Mouse (Mus musculus) lung, postnatal 25 days (tissue): Measurements from ENCODE around the gene Aldh4a1.

Experiments used
- DNase-seq: peaks from one replicate; pipeline ENCODE4 v3.0.0; 2022; ENCODE audit warnings: low spot score

The Aldh4a1 gene

DNA sequence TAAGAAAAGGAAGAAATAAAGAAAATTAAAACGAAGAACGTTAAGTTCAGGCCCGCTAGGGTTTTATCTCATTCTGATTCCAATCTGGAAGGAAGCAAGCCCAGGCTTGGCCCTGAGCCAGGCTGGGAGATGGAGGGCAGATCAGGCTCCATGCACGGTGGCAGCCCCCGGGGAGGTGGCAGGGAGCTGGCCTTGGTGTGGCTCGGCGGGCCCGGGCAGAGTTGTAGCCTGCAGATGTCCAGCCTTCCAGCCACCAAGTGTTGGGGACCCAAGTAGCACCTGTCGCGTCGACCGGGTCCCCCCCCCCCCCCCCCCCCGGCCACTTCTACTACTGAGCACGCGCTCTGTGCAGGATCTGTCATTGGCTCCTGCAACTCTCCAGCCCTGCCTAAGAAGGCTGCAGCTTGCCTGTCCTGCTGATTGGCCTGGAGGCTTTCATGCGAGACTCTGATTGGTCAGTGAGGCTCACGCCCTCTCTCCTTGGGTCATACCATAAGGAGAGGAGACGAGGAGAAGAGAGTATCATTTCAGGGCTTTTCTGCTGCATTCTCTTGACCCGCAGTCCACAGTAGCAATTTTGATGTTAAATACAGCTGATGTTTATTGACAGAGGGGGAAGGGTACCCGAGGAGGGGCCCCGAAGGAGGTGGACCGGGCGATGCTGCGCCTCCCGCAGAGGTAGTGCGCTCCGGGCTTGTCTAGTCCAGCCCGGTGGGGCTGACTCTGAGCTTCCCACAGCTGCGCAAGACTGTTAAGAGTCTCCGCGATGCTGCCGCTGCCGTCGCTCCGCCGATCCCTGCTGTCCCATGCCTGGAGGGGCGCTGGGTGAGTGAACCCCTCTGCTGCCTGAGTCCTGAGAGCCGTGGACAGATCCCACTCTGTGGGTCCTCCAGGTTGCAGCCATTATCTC lies at the start of gene Aldh4a1:
Gene Aldh4a1 (plus strand): TSS at position 494 of the 910 bp plus-strand sequence.
- DNase-seq = peak; percentile 97

DNA sequence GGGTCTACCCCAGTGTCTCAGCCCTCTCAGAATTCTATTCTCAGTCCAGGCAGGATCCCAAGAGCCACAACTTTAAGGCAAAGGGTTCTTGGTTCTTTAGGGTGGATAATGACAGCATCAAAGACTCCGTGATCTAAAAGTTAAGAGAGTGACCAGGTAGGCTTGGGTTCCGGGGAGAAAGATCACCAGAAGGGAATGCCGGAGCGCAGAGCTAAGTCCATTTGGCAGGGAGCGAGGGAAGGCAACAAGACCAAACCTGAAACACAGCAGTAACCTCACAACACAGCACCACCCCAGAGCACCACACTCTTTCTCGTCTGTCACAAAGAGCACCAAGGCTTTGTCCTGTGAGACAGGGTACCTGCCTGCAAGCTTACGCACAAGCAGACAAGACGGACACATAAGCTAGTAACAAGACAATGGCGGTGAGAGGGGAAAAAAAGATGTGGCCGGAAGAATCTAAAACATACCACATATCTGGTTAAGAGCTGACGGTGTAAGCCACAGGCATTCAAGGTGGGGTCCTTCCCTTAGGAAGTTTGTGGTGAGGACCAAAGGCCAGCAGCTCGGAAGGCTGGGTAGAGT lies 49.6 kb upstream of the Aldh4a1 start:
- no peak for DNase-seq

DNA sequence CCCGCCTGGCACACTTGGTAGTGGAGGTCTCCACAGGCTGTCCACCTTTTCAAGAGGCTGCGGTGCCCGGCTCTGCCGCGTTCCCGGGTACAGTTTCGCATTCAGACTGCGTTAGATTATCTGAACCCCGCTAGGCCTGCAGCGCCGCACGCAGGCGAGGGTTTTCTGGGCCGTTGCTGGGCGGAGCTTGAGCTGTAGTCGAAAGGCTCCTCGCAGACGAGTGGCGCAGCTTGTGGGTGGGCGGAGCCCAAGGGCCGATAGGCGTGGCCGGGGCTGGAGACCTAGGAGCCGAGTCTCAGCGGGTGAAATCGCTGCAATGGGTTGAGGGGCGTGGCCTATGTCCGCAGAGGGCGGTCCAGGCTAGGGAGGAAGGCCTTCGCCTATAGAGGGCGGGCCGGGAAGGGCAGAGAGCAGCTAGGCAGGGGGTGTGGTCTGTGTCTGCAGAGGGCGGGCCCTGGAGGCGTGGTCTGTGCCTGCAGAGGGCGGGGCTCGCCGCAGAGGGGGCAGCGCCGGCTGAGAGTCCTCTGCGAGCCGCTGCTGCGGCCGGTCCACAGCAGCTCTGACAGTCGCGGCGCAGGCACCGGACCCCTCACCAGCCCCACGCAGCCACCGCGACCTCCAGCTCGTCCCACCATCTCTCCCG lies 48.4 kb upstream of the Aldh4a1 start:
- DNase-seq = peak; percentile 100

DNA sequence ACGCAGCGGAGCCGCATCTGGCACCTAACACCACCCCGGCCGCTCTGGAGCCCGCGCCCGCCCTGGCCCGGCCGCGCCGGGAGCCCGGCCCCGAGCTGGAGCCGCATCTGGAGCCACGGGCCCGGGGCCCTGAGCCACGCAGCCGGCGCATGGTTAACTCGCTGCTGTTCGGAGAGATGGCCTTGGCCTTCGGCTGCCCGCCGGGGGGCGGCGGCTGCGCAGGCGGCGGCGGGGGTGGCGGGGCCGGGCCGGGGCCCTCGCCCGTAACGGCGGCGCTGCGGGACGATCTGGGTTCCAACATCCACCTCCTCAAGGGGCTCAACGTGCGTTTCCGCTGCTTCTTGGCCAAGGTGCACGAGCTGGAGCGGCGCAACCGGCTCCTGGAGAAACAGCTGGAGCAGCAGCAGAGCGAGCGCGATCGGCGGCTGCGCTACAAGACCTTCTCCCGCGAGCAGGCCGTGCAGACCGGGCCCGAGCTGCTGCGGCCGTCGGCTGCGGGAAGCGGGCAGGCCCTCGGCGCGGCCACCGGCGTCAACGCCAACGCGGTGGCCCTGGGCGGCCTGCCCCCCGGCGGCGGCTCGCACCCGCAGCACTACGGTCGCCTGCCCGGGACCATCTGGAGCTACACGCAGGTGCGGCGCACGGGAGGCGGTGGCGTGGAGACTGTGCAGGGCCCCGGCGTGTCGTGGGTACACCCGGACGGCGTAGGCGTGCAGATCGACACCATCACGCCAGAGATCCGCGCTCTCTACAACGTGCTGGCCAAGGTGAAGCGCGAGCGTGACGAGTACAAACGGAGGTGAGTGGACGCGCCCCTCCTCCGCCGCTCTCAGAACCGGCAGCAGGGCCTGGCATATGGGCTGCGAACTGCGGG lies 47.6 kb upstream of the Aldh4a1 start:
- DNase-seq = no peak

DNA sequence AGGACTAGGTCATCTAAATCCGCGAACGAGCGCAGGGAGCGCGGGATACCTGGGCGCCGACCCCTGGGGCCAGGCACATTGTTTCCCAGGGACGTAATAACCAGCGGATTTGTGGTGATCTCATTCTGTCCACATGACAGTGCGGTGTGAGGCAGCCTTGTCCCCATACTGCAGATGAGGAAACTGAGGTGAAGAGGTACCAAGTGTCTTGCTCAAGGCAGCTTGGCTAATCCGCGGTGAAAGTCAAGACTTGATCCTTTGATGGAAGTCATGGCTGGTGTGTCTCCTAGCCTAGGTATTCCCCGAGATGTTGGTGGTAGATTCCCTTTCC lies 47.0 kb upstream of the Aldh4a1 start:
- DNase-seq = no peak

DNA sequence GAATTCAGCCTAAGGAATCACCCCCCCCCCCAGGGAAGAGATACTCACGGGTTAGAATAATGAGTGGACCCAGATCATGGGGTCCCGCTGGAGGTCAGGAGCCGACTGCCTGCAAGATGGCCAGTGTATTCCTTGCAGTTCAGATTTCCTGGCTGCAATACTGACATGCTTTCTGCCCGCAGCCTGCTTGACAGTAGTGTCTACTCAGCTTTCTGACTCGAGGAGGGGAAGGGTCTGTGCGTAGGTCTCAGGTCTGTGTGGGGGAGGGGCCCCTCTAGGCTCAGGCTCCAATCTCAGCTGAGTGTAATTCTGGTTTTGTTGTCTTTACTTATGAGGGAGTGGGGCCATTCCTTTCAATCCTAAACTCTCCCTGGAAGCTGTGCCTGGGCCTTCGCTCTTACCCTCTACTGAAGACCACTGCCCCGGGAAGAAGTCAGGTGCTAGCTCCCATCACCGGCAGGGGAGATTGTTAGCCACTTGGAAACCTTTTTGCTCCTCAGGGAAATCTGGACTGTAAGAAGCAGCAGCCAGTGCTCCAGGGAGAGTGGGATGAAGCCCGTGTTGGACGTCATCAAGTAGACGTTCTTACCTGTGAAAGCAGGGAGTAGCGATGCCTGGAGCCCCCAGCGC lies 46.3 kb upstream of the Aldh4a1 start:
- no peak for DNase-seq

DNA sequence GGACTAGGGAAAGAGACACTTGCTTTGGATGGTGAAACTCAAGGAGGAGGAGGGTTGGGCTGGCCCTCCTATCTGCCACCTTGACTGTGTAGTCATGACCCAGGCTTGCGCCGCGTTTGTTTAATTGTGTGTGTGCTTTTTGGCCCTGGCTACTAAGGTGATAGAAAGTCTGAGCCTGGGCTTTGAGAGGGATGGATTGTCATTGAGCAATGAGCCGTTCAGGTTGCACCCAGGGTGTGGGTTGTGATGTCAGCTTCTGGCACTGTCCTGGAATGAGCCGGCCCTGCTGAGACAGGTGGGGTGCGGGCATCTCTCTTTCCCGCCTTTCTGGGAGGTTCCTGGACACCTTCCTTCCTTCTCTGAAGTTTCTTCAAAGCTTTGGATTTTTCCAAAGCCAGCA lies 45.7 kb upstream of the Aldh4a1 start:
- DNase-seq = no peak

DNA sequence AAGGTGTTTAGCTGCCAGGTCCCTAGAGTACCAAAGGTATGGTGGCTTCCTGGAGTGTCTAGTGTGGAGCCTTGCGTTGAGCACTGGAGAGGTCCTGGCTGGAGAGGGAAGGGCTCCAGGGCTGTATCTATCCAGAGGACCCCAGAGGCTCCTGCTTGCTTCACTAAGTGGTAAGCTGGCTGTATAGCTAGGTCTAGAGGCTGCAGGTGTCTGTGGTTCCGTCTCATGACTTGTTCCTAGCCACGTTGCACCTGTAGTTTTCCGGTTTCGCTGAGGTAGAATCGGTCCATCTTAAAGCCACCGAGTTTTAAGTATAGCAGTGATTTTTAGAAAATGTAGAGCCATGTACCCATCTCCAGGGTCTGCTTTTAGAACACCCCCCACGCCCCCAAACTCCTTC lies 44.3 kb upstream of the Aldh4a1 start:
- DNase-seq = no peak

DNA sequence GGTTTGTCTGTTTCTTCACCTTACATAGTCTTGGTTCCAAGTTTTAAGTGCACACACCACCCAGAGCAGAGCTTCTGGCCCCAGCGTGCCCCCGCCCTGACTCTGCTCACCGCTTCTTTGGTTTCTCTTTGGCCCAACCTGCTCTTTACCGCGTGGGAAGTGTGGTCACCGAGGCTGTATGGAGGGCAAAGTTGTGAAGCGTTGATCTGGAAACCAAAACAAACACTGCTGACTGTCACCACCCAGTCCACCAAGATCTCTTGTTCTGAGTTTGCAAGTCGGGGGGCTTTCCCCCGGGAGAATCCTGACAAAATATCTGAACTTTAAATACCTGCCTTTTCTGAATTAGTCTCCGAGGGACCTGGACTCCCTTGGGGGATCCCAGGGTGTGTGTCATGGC lies 43.7 kb upstream of the Aldh4a1 start:
- DNase-seq = no peak

DNA sequence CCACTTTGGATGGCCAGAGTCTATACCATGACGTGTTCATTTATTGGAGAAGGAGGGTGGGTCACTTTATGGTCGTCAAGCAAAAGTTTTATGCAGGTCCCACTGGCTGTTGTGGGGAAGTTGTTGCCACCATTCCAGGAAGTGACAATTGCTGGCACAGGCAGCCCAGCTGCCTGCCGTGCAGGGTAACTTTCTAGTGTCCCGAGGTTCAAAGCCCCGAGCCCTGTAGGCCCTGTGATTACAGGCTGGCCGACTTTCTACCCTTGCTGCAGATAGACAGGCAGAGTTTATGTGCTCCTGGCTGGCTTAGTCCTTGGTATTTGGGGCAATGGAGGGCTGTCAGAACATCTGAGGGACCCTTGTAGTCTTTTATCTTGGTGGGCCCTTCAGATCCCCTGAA lies 43.2 kb upstream of the Aldh4a1 start:
- DNase-seq = no peak

DNA sequence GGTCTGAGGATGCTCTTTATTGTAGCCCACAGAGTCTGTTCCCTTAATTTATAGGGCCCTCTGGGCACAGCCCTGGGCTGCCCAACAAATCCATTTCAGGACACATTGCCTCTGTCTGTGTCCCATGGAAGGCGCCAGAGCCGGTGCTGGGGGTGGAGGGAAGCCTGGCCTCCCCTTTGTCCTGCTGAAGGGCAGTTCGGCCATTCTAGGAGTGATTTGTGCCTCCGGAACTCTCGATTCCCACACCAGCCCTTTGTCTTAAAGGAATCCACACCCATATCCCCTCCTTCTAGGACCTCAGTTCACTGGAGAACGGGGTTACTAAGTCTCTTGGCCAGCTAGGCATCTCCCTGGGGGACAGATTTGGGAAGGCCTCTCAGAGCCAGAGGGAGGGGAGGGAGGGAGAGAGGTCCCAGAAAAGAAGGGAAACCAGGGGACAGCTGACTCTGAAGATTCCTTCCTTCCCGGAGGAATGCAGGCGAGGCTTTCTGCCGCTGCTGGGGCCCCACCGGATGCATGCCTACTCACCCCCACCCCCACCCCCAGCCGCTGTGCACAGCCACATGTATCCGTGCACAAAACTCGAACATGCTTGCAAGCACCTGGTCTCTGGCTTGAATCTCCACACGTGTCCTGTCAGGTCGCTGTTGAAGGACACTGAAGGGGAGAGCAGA lies 41.9 kb upstream of the Aldh4a1 start:
- DNase-seq = no peak

DNA sequence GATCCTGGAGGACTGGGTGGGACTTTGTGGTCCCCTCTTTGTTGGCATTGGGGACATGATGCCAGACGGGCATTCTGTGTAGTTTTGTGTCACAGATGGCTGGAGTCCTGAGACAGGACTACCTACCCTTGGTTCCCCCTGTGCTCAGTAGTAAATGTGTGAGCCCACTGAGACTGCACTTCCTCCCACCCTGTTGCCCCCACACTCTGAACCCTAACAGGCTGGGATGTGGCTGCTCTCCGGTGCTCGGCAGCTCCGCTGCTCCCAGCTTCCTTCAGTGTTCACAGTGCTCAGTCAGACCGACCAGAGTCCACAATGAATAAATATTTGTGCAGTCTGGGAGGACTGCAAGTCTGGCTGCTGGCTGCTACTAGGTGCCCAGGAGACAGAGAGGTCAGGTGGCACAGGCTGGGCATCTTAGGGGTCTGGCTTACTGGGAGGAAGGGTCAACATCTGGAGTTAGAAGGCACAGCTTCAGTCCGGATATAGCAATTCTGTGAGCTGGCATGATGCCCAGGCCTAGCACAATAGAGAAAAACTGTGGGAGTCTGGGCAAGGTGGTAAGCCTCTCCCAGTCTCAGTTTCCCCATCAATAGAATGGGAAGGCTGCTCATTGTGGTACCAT lies 41.1 kb upstream of the Aldh4a1 start:
- DNase-seq = no peak

DNA sequence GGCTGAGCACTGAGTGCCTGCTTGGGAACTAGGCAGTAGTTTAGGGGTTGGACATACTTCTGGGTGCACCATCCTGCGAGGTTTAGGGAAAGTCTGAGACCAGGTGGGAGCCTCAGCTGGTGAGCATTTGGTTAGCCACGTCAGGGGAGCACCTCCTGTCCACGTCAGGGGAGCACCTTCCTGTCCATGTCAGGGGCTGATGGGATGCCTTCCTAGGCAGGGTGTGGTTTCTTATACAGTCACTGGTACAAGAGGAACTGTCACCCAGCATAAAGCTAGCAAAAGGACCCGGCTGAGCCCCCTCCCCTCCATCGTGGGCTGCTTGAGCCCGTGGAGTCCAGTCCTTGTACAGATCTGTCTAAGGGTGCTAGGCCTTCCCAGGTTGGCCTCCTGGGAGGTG lies 40.3 kb upstream of the Aldh4a1 start:
- no peak for DNase-seq

DNA sequence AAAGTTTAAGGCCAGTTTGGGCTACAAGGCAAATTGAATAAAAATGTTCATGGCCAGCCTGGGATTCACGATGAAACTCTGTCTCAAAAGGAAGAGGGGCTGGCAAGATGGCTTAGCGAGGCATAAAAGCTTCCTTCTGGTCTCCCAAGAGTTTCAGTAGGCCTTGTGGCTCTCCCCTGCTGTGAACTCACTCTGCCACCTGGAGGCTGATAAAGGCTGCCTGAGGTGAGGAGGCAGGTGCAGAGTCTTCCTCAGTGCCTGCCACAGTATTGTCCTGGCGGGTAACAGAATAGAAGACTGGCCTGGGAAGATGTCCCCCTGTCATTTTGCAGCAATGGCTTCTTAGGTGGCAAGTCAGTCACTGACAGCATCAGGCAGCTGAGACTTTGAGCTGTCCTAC lies 39.8 kb upstream of the Aldh4a1 start:
- DNase-seq = no peak

DNA sequence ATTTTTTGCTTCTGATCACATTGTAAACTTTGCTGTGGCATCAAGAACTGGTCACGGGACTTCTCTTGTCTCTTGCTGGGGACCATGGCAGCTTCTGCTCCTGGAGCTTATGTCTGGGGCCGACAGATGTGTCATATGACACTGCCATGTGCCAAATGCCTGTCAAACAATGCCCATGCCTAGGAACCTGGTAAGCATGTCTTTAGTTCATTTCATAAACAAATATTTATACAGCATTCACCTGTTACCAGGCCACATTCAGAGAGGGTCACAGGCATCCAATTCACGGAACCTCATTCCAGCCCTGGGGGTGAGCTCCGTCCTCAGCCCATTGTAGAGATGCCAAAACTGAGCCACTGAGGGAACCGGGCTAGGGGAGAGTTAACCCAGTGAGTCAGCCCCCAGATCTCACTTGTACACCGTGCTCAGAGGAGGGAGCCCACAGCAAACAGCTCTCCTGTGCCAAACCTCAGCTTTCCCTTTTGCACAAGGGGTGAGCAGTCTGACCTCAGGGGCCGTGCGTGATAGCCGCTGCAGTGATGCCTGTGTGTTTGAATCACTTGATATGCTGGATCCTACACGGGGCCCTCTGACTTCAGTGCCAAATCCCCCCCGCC lies 38.9 kb upstream of the Aldh4a1 start:
- DNase-seq = no peak

DNA sequence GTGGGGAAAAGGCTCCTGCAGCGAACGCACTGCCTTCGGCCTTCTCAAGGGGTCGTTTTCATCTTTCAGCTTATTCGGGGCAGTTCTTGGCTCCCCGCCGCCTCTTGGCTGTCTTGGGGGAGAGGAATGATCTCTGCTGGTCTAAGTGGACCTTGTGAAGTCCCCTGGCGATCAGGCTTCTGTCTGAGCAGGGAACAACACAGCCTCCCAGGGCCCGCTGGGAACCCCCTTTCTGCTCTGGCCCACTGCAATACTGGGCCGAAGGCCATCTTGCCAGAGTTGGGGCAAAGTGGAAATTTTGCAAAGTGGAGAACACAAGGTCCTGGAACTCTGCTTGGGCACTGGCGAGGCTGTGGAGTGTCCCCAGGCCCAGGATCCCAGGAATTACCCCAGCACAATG lies 38.0 kb upstream of the Aldh4a1 start:
- no peak for DNase-seq

DNA sequence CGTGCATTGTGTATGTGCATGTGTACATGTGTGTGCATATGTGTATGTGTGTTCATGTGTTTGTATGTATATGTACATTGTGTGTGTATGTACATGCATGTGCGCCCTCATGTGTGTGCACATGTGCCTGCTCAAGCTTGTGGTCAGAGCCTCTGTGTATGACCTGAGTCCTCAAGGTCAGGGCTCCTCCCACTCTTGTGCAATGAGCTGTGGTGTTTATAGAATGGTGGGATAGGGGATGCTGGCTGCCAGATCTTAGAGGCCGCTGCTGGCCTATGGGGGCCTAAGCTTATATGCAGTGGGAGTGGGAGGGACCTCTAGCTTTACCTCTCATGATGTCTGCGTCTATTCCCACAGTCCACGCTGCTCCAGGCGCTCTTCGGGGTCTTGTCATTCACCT lies 37.0 kb upstream of the Aldh4a1 start:
- no peak for DNase-seq

DNA sequence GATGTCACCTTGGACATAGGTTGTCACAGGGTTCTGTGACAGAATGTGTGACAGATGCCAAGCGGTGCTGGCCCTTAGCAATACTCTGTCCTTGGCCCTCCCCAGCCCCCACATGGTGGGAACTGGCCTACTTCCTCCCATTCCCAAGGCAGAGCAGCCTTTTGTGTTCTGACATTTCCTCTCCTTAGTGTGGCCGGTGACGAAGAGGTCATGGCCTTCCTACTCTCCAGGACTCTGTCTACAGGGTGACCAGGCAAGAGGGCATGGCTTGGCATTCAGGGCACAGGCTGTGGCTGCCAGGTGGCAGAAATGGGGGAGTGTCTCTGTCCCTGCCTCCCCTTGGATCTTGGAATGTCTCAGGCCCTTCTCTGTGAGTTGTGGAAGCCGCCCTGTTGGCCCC lies 35.3 kb upstream of the Aldh4a1 start:
- no peak for DNase-seq

DNA sequence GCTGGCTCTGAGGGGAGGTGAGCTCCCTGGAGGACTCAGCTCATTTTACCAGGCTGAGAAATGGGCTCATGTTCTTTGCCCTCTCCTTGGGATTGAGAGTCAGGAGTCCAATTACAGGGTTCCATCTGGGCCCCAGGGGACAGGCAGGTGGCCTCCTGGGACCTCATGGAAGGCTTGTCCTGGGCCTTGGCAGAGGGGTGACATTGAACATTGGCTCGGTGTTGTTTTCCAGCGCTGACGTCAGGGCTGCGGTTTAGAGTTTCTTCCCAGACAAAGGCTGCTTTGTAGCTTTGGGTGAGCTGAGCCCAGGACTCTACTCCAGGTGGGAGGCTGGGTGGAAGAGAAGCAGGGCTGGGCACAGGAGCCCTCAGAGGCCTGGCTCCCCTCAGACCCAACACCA lies 34.9 kb upstream of the Aldh4a1 start:
- no peak for DNase-seq

DNA sequence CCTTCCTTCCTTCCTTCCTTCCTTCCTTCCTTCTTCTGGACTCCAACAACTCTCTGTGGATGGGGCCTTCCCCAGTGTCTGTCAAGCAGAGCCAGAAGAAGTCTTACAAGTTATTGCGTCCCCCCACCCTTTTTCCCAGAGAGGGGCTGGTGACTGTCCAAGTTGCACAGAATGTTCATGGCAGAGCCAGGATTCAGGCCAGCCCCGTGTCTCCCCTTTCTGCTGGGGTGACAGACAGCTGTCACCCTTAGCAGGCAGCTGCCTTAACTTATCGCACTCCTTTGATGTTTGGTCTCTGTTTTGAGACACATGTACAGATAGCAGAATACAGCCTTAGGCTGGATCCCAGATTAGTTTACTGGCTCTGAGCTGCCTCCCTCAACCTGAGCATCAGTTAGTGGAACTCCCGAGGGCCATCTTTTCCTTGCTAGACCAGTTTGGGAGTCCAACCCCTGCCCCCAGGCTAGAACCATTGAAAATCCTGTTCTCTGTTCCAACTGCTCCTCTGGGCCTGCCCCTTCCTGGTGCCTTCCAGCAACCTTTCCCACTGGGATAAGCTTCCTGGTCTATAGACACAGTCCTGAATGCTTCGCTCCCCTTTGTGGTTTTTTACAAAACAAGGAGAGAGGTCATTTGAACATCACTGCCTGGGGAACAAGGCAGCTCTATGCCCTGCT lies 33.2 kb upstream of the Aldh4a1 start:
- DNase-seq = no peak
